Mouse (Mus musculus): ENCODE results near the gene Cacfd1. TPM values are rescaled to one million over a fixed set of nuclear protein-coding genes. Genes with fewer than 3 reads are reported as not detected.

Gene Cacfd1
- polyA plus RNA-seq, 3 experiments from 2014 or later = 12.9 to 19.5 (median 17.3) TPM

DNA sequence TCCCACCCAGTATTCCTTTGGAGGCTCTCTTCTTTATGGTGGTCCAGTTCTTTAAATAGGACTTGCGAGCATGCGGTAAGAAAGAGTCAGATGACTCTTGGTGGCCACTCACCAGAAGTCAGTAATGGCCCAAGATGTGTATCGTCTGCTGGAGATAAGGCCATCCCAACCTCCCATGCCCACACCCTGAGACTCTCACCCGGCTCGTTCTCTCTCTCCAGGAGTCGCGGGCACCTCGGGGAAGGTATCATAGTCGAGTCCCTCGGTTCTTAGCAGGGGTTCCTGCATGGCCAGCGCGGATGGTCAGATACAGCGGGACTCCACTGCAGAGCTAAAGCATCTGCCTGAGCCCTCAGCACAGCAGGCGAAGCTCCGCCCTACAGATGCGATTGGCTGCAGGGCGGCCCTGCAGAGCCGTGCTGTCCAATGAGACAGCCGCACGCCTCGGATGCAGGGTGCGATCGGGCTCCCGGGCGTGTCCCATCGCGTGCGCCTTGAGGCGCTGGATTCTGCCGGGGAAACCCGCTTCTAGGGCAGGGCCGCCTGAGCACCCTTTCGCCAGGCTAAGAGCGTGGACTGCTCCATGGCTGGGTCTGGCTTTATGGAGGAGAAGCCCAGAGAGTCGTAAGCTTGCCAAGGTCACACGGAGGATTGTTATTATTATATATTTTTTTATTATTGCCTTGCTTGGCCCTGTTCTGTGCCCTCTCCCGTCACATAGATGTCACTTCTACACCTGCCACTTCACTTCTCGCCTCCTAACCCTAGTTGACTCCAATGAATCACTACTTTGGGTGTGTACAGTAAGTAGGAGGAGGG, 18.1 kb downstream of the Cacfd1 start, which contains the start of gene Slc2a6:
TSS of gene Slc2a6 (minus strand) at position 381 of the 819 bp plus-strand sequence.
- peak; percentile 100 for ATAC-seq

DNA sequence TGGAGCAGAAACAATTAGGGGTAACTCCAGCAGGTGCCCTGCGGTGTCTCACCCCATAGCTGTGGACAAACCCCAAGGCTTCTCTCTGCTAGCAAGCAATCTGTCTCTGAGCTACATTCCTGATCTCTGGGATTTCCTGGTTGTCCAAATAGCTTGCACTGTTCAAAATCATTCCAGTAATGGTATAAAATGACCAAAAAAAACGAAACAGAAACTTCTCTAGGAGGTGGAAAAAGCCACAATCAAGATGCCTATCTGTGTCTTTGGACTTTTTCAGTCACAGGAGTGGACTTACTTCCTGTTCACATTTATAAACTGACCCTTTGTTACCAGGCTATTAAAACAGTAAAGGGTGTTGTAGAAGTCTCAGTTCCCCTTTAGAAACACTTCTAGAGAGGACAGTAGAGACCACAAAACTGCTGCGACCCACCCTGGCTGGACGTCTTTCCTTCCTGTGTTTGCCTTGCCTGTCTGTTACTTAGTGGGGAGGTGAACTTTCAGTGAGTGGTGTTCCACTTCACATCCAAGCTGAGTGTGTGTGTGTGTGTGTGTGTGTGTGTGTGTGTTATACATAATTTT, 18.8 kb downstream of the Cacfd1 start:
- ATAC-seq = no peak

DNA sequence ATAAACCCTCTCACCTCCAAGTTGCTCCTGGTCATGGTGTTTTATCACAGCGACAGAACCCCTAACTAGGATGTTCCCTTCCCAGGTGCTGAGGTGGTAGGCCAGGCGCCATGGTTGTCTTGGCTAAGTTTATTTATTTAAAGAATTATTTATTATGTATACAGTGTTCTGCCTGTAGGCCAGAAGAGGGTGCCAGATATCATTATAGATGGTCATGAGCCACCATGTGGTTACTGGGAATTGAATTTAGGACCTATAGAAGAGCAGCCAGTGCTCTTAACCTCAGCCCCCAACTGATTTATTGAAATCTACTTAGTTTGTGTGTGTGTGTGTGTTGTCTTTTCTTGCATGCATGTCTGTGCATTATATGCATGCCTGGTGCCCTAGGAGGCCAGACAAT, 22.6 kb downstream of the Cacfd1 start:
- no peak for ATAC-seq

DNA sequence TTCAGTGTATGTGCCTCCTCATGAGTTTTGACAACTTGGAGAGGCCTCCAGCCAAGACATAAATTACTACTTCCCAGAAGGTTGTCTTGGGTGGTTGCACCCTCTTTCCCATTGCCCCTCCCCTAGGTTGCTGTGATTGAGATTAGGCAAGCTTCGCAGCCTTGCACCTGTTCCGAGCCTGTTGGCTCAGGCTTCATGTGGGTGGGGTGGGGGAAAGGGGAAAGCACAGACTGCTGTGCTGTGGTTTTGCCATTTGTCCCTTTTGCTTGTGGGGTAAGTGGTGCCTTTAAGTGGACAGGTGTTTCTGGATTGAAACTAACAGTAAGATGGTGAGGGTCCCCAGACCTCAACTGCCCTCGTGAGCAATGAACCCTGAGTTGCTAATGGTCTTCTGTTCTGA, 26.3 kb downstream of the Cacfd1 start:
- no peak for ATAC-seq

DNA sequence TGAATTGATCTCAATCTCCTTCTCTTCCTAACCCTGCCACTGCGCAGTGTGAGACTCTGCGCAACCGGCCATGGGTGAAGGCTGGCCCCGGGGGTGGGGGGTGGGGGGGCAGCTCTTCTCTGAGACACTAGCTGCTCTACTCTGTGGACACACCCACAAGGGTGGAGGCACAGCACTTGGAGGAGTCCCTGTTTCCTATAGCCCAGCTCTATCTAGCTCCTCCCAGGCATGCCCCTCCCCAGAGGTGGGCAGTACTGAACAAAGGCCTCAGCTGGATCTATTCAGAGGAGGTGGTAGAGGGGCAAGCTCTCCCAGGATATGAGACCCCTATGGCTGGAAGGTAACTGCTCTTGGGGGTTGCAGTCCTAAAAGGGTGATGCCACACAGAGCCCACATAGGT, 27.3 kb downstream of the Cacfd1 start:
- ATAC-seq = no peak

DNA sequence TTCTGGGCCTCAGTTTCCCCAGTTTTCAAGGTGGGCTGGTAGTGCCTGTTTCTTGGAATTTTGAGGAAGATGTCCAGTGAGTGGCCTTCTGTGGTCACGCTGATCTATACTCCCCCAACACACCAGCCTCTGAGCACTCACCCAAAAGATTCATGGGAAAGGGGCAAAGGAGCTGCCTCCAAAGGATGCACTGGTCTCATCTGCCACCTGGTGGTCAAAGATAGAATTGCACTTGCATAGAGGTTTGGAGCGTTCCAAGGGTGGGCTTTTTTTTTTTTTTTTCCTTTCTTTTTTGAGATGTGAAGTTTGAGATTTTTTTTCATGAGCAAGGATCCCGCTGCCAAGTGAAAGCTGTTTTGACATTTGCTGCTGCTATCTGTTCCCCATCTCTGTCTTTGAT, 28.9 kb downstream of the Cacfd1 start:
- no peak for ATAC-seq

DNA sequence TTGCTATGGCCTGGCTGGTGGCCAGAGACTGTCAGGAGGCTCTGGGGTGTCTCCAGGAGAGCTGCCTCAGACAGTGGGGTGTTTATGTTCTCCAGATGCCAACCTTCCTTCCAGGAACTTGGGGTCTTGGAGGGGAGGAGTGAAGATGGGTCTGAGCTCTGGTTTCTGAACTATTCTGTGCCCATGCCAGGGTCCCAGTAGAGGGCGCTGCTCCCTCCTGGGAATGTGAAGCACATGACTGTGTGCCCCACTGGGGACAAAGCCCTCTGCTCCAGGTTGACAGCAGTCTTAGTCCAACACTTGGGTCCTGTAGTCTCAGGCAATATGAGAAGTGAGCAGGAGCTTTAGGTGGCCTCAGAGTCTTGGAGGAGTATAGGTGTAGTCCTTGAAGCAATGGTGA, 29.6 kb downstream of the Cacfd1 start:
- ATAC-seq = no peak

DNA sequence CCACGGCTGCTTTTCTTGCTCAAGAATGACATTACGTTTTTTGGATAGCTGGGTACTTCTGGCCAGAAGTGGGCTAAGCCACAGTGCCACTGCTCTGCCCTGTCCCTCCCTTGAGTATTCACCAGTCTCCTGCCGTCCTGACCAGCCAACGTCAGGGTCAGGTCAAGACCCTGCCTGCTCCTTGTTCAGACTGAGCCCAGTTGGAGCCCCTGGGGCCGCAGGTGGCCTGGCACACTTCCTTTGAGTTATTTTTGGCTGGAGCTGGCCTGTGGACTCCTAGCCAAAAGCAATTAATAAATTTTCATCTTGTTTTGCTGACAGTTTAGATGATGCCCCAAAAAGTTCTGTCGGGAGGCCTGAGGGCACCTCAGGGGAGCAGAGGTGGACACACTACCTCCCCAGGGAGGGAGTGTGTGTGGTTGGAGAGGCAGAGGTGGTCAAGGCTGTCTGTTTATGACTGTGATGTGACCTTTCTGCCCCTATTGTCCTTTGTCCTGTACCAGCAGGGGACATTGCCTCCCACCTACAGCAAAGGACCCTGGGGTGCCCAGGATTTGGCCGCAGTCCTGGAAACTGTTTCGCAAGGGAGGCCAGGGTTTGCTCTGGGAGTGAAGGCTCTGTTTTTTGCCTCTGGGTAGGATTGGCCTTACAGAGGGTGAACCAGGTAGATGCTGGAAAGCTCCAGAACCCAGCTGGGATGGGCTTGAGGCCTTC, 32.6 kb downstream of the Cacfd1 start:
- ATAC-seq = no peak

DNA sequence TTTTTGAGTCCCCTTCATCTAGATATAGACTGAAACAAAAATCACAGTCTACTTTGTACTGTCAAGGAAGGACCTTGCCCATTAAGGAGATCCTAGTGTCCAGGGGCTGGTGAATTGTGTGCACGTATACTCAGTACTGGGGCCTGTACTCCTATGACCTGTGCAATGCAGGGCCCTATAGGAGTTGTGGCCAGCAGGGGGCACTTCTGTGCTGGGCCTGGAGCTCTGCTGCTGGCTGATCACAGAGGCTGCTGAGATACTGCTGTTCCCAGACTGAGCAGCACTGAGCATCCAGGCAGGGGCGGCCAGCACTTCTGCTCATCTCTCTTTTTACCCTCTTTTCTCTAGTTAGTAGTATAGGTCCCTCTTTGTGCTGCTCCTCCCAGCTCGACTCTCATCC, 33.7 kb downstream of the Cacfd1 start:
- ATAC-seq = no peak

DNA sequence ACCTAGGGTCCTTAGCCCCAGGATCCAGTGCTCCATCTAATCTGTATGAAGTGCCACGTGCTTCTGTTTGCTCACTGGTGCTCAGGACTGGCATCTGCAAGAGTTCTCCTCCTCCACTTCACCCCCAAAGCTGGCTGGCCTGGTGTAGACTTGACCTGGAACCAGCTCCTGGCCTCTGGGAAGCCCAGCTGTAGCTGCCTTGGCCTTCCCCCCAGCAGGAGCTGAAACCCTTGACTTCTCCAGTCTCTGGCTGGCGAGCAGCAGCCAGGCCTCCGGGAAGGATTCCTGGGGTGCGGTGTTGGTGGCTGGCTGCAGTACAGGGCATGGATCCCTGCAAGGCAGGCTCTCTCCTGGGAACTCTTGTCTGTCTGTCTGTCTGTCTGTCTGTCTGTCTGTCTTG, 34.4 kb downstream of the Cacfd1 start:
- no peak for ATAC-seq

DNA sequence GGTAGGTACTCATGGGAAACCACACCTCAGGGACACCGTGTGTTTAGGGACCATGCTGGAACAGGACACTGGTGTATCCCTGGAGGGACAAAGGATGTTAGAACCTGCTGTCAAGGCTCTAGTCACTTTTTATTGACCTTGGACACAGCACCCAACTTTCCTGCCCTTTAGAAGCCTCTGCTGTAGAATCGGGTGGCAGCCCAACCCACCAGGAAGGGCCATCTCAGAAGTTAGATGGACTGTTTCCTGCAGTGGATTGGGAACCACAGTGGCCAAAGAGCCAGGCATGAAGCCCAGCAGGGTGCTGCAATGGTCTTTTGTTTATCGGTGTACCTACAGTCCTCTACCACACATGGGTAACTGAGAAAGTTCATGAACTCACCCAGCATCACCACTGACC, 34.9 kb downstream of the Cacfd1 start:
- no peak for ATAC-seq

DNA sequence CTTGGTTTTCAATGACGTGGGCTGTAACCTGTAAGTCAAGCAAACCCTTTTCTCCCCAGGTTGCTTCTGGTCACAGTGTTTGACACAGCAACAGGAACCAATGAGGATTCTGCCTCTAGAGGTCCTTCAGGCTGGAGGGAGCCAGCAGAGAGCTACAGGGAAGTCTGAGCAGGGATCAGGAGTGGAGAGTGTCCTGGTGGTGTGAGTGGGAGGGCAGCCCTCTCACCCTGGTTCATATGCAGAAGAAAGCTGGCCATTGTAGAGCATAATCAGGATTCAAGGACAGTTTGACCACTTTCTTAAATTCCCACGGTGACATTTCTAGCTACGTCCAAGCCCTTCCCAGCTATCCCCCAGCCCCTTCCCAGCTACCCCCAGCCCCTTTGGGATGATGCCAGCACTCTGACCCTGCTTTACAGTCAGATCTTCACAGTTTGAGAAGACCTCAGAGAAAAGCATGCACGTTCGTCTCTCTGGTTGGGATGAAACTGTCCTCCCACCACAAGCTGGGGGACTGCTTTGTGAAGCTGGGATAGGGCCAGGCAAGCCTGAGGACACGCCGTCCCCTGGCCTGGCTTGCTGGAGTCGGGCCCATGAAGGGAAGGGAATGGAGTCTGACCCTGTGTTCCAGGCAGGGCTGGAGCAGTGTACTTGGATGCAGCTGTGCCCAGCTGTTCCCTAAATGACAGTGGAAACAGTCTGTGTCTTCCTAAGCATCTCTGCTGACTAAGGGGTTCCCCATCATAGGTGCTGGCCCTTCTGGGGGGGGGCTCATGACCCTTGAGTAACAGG, 36.4 kb downstream of the Cacfd1 start:
- ATAC-seq = no peak

DNA sequence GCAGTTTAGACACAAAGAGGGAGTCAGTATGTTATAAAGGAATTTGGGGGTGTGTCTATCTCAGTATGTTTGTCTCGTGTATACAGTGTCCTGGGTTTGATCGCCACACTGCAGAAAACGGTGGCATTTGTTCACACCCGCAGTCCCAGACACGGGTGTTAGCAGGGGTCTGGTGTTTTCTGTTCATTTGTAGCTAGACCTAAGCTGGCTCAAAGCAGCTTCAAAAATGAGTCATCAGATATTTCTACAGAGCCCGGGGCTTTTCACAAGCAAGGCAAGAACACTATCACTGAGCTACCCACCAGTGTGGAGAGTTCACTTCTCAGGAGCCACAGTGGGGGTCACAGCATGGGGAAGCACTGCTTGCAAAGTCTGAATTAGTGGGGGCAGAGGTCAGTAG, 39.7 kb downstream of the Cacfd1 start:
- no peak for ATAC-seq

DNA sequence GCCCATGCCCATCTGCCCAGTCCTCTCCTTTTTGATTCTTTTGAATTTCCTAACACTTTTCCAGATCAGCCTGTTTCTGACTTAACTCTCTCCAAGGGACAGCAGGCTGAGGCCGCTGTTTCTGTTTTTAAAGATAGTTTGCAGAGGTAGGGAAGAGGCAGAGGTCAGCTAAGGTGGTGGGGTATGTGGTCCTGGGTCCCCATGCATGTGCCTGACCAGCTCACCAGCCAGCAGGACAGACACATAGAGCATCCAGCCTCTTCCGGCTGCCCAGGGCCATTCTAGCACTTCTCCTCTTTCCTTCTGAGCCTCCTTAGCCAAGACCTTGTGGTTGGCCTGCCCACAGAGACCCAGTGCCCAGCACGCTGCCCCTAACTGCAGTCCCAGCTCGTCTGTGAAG, 48.5 kb downstream of the Cacfd1 start:
- no peak for ATAC-seq

DNA sequence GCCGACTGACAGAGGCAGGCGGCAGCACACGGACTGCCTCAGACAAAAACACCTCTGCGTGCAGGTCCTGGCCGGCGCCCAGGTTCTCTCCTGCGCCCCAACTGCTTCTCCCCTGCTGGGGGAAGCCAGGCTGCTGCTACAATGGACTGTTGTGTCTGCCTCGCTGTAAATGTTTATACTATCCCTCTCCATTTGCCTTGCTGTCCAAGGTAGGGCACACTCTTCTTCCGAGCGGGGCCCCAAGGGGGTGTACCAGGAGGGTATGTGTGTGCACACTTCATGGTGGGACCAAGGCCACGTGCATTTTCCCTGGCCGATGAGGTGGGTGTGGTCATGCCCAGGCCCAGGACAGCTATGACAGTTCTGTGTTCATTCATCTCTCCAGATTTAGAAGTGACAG, 49.0 kb downstream of the Cacfd1 start:
- ATAC-seq = no peak

DNA sequence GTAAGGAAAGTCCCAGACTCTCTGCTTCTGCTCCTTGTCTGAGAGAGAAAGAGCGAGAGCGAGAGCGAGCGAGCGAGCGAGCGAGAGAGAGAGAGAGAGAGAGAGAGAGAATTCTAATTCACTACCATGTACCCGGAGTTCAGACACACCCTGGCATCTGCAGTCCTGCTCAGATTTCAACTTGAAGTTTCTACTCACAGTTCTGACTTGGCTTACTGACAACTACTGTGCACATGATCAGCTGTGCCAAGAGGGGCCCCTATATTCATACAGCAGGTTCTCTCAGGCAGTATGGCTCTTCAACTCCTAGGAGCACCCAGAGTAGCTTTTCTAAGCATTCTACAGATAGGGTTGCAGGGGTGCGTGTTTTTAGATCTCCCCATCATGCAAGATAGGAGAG, 49.5 kb downstream of the Cacfd1 start:
- ATAC-seq = no peak

DNA sequence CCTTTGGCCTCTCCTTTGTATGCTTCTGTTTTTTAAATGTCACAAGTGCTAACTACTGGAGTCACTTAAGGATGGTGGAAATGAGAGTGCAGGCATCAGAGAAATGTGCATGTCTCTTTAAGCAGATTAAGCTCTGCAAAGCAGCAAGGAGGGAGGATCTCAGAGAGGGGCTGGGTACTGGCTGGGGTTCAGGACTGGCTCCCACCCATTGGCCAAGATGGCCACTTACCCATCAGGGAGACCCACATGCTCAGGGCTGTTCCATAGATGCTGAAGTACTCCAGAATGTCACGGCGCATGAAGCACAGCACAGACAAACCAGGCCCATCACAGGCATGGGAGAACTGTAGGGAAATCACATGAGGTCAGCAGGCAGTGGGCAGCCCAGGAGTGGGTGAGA, 57.4 kb downstream of the Cacfd1 start:
- no peak for ATAC-seq

DNA sequence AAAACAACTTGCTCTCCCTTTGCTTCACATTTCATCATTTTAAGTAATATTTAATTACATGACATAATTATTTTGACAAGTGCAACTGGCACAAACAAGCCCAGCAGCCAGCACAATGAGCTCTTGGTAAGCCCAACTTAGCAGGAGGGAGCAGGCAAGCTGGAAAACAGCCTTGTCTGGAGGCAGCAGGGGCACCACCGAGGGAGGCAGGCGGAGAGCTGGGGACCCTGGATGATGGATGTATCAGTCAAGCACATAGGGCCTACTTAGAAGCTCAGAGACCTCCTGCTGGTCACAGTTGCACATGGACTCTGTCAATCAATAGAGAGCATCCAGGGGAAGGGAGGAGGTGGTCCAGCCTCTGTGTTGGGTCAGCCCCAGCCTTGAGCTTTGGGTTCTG, 58.3 kb downstream of the Cacfd1 start:
- no peak for ATAC-seq

DNA sequence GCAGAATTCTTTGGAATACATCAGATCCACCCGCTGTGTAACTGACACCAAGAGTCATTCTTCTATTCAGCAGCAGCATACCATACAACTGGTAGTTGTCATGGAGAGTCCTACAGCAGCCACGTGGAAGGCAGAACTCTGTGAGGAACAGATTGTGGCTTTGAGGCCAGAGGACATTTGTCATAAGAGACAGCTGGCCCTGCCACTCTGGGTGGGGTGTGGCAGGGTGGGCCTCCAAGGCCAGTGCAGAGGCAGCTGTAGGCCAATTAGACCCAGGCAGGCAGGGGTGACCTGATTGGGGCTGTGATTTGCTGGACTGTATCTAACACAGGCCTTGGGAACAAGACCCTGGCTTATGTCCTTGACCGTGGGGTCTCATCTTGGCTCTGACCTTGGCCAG, 59.9 kb downstream of the Cacfd1 start:
- no peak for ATAC-seq

DNA sequence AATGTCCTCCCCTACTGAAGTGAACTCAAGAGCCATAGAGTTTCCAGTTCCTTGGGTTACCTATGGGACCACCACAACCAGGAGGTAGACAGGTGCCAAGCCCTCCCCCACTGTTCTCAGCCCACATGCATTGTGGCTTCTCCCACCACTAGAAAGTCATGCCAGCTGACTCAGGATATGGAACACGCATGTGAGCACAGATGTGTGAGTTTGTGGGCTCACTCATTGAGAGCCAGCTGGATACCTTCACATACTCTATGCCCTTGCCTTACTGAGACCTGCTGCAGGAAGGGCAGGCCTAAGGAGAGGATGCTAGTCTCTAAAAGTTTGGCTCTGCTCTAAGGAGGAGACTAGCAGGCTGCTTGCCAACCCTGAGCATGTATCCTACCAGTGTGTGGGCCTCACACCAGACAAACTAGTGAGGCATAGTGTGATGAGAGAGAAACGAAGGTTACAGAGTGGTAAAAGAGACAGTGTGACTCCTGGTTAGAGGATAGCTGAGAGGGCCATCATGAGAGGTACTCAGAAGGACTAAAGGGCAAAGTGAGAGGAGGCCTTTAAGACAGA, 60.6 kb downstream of the Cacfd1 start:
- no peak for ATAC-seq
